Mouse (Mus musculus) heart, embryonic 10.5 days (tissue): ENCODE data around the gene Syne1. TPM values are rescaled to one million over a fixed set of nuclear protein-coding genes. Genes with fewer than 3 reads are reported as not detected.
"Not testable (repeated sequence)": the region's sequence is repeated elsewhere in the genome, so short reads cannot be mapped to it uniquely, and the experiment has no call there.

Experiments used
- DNase-seq: peaks from one replicate; pipeline ENCODE4 v3.0.0-alpha.2; 2017; ENCODE audit warnings: low spot score
- H3K27ac ChIP-seq: fragments of 300-500 bp; sonication (generic); 2 replicates; pipeline ENCODE4 v1.5.1; 2016; ENCODE audit warnings: mild to moderate bottlenecking
- H3K27me3 ChIP-seq: fragments of 300-500 bp; sonication (generic); 2 replicates; pipeline ENCODE4 v1.6.1; 2016; ENCODE audit warnings: mild to moderate bottlenecking; ENCODE audit not compliant: poor library complexity, insufficient read depth, severe bottlenecking
- H3K36me3 ChIP-seq: fragments of 300-500 bp; sonication (generic); 2 replicates; pipeline ENCODE4 v1.6.1; 2016; ENCODE audit warnings: mild to moderate bottlenecking, moderate library complexity
- H3K4me1 ChIP-seq: fragments of 300-500 bp; sonication (generic); 2 replicates; pipeline ENCODE4 v1.6.1; 2016; ENCODE audit warnings: mild to moderate bottlenecking
- H3K4me3 ChIP-seq: fragments of 300-500 bp; sonication (generic); 2 replicates; pipeline ENCODE4 v1.5.1; 2016; ENCODE audit warnings: mild to moderate bottlenecking, moderate library complexity
- H3K9me3 ChIP-seq: fragments of 300-500 bp; sonication (generic); 2 replicates; pipeline ENCODE4 v1.6.1; 2016; ENCODE audit warnings: mild to moderate bottlenecking, moderate library complexity
- WGBS: fragments of 180-500 bp; shearing (Covaris S2); methylation state at CpG from one replicate; pipeline ENCODE4 v1.1.7; 2016; 5-methylcytosine and 5-hydroxymethylcytosine counted together
- polyA plus RNA-seq: library from polyadenylated mRNA; unstranded; fragments of >200 nt; fragmentation: Nextera tagmentation; extraction: Ambion mirVana; gene quantifications from 2 replicates; pipeline ENCODE4 v1.2.1, GENCODE M21; 2016

Gene Syne1
- polyA plus RNA-seq, 1 experiment from 2014 or later, result 6.8 TPM

DNA sequence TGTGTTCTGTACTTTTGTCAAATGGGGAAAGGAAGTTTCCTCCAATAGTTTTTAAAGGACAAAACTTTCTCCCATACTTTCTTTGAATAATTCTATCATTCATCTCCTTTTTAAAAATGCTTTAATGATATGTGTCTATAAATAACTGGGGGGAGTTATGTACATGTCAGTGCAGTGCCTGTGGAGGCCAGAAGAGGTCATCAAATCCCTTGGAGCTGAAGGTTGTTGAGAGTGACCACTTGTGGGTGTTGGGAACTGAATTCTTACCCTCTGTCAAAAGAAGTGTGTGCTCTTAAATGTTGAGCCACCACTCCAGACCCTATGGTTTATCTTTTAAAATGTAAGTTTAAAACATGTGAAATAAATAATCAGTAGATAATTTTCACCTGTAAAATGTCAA lies 39.0 kb downstream of the Syne1 start:
- DNase-seq, result no peak

DNA sequence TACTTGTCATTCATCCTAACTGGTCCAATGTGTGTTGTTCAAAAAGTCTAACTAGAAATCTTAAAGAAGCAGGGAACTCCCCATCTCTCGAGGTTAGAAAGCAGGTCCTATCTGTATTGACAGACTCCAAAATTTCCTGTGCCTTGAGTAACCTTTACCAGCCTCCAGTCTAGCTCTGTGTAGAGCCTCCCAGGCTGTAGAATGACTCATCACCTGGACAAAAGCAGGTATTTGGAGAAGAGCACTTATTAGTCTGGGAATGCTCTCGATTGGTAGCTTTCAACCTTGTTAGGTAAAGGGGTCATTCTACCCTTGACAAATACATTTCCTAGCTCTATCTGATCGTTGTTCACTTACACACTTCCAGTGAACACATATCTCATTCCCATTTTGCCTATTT lies 39.9 kb downstream of the Syne1 start:
- no peak for DNase-seq
- H3K4me3 ChIP-seq, result no peak overlapping the region
- H3K9me3 ChIP-seq, result no peaks in the 10 kb centered on the region
- no peaks in the 10 kb centered on the region for H3K36me3 ChIP-seq
- 0 out of 2 replicates have a peak, but pooled peaks cover 4% of the 10 kb centered on the region for H3K4me1 ChIP-seq
- 64% methylated on average over 3 of the region's 3 CpGs for WGBS
- no peaks in the 10 kb centered on the region for H3K27me3 ChIP-seq
- H3K27ac ChIP-seq, result no peak overlapping the region

More for the DNA sequence above, 39.0 kb downstream of the Syne1 start:
- Histone ChIP-seq H3K9me3 (no peaks in the 10 kb centered on the region), H3K27me3 (no peaks in the 10 kb centered on the region), H3K4me3 (no peak overlapping the region), H3K36me3 (no peaks in the 10 kb centered on the region), H3K27ac (no peak overlapping the region), H3K4me1 (0 out of 2 replicates have a peak, but pooled peaks cover 4% of the 10 kb centered on the region)

DNA sequence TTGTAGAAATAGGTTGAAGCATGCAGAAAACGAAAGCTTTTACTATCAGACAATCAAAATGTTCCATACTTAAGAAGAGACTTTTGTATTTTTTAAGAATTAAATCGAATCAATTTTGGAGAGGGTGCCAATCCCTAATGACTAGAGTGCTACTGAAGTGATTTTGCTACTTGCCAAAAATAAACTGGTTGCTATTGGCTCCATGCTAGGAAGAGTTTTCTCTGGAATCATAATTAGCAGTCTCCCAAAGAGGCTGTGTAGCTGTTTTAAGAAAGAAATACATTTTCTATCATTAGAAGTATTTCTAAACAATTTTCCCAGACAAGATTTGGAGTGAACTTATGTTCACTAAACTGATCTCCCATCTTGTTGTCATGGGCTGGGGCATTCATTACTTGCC lies 43.8 kb downstream of the Syne1 start:
- Histone ChIP-seq H3K4me3 (no peak overlapping the region), H3K27ac (no peak overlapping the region), H3K4me1 (no peaks in the 10 kb centered on the region), H3K9me3 (no peaks in the 10 kb centered on the region), H3K27me3 (no peaks in the 10 kb centered on the region), H3K36me3 (no peaks in the 10 kb centered on the region)
- 74% methylated on average over 2 of the region's 2 CpGs for WGBS
- DNase-seq, result no peak

DNA sequence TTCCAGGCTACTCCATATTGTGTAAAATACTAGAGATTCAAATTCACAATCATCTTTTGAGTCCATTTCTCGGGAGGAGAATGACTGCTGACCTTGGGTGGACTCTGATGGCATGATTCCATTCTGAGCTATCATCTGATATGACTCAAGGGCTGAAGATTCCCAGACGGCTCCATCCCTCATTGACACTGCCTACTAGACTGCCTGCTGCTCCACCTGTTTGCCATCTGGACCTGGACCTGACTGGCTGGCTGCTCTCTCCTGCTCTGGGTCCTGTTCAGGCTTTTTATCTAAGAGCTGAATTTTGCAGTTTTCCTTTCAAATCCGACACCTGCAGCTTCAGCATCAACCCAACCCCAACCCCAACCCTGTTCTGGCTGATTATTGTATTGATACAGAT lies 46.5 kb downstream of the Syne1 start:
- Histone ChIP-seq H3K27me3 (no peaks in the 10 kb centered on the region), H3K9me3 (no peaks in the 10 kb centered on the region), H3K4me3 (no peak overlapping the region), H3K36me3 (no peaks in the 10 kb centered on the region), H3K4me1 (no peaks in the 10 kb centered on the region), H3K27ac (no peak overlapping the region)
- no peak for DNase-seq
- WGBS, result 63% methylated on average over 3 of the region's 3 CpGs

DNA sequence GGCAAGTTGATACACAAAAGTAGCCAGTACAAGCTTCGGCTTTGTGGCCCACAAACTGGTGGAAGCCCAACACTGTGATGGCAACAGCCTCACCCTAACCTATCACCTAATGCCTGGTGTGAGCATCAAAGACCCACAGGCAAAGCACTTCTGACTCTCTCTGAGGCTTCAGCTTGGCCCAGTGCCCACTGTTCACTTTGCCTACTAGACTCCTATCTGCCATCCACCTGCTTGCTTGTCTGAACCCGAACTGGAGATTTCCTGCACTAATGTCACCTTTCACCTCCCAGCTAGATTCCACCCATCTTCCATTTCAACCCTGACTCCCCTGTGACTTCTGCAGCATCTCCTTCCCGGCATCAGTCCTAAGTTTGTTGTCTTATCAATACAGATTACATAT lies 47.4 kb downstream of the Syne1 start:
- Histone ChIP-seq H3K4me1 (no peaks in the 10 kb centered on the region), H3K27me3 (no peaks in the 10 kb centered on the region), H3K9me3 (no peaks in the 10 kb centered on the region), H3K4me3 (no peak overlapping the region), H3K27ac (no peak overlapping the region), H3K36me3 (no peaks in the 10 kb centered on the region)
- no peak for DNase-seq
- 68% methylated on average over 3 of the region's 3 CpGs for WGBS

DNA sequence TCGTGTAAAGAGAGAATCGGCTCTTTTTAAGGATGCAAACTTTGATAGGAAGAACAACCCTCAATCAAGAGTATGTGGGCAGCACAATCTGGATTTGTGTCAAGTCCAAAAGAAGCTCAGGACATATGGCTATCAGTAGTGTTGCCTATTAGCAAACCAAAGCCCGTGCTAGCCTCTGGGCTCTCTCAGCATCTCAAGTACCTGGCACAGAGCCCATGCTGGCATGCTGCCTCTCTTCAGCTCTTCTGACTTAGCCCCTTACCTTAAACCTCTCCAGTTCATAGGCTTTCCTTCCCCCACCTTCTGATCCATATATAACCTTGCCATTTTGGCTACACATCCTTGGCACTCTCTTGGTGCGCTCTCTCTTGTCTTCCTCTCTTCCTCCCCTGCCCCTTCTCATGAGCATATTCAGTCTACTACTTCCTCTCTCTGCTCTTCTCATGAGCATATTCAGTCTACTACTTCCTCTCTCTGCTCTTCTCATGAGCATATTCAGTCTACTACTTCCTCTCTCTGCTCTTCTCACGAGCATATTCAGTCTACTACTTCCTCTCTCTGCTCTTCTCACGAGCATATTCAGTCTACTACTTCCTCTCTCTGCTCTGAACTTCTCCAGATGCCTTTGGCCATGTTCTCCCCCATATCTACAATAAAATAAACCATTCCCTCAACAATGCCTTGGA lies 51.5 kb downstream of the Syne1 start:
- not testable (repeated sequence) for H3K4me3 ChIP-seq, H3K9me3 ChIP-seq, DNase-seq, H3K27ac ChIP-seq, H3K27me3 ChIP-seq, H3K36me3 ChIP-seq, H3K4me1 ChIP-seq
- 72% methylated on average over 6 of the region's 6 CpGs for whole genome bisulfite sequencing

DNA sequence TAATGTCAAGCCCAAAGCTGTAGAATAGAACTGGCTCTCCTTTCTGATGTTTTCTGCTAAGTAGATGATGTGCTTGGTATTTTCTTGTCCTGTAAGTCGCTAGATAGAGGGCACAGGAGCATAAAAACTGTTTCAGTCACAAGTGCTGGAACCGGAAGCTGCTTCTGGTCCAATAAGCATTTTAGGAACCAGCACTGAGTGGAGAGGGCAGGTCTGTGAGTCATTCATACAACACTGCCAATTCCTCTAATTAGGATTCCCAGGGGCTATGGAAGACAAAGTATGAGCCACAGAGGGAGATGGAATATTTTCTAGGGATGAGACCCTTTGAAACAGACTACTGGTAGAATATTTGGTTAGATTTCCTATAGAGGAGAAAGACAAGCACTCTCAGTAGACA lies 53.4 kb downstream of the Syne1 start:
- no peak for DNase-seq
- no peak overlapping the region for H3K27ac ChIP-seq
- no peaks in the 10 kb centered on the region for H3K36me3 ChIP-seq
- 71% methylated on average over 2 of the region's 2 CpGs for WGBS
- H3K9me3 ChIP-seq, result no peaks in the 10 kb centered on the region
- H3K4me3 ChIP-seq, result no peak overlapping the region
- no peaks in the 10 kb centered on the region for H3K27me3 ChIP-seq
- no peaks in the 10 kb centered on the region for H3K4me1 ChIP-seq

DNA sequence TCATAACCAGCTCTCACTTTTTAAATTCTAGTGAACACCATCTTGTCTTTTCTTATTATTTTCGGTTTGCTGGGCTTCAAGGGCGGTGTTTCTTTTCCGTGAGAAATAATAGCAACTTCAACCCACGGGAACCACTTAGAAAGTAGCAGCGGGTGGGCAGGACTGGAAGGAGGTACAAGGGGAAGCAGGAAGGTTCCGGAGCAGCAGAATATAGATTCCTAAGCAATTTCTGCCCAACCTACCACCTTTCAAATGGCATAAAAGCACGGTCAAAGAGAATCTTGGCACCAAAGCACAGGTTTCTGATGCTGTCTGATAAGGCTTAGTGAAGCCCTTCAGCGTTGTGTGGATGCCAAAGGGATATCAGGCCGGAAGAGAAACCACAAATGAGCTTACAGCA lies 60.2 kb downstream of the Syne1 start:
- no peaks in the 10 kb centered on the region for H3K36me3 ChIP-seq
- H3K4me1 ChIP-seq, result no peaks in the 10 kb centered on the region
- H3K4me3 ChIP-seq, result no peak overlapping the region
- H3K27me3 ChIP-seq, result no peaks in the 10 kb centered on the region
- H3K27ac ChIP-seq, result no peak overlapping the region
- no peak for DNase-seq
- H3K9me3 ChIP-seq, result no peaks in the 10 kb centered on the region
- 84% methylated on average over 9 of the region's 9 CpGs for WGBS

DNA sequence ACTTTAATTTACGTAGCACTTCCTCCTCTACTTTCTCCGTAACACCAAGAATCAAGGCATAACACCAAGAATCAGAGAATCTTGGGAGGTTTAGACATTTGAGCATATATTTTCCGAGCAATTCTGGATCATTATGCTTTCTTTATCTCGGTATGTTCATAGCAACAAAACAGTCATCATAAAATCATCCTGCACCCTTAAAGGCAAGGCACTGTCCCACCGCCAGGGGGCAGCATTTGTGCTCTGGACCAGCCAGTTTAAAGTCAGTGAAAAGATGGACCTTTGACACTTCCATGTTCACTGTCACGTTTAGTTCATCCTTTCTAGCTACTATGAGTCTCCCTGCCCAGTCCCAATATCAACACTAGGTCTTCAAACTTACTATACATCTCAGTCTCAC lies 61.3 kb downstream of the Syne1 start:
- H3K9me3 ChIP-seq, result no peaks in the 10 kb centered on the region
- no peaks in the 10 kb centered on the region for H3K4me1 ChIP-seq
- H3K4me3 ChIP-seq, result no peak overlapping the region
- H3K27me3 ChIP-seq, result no peaks in the 10 kb centered on the region
- H3K27ac ChIP-seq, result no peak overlapping the region
- H3K36me3 ChIP-seq, result no peaks in the 10 kb centered on the region
- WGBS, result 55% methylated on average over 6 of the region's 6 CpGs
- no peak for DNase-seq

DNA sequence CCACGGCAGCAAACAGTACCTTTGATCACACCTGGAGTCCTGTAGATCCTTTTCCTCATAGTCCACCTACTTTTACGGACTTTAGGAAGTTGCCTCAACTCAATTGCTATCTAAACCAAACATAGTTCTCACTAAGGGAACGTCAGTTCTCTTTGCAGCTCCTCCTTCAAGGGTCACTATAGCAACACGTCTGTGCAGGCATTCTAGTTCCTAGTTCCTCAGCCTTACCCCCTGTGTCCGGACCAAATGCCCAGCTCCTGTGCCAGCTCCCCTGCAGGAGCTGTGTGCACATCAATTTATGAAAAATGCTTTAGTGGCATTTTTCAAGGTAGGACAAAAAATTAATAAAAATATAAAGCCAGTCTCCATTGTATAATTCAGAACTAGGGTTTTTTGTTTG lies 63.2 kb downstream of the Syne1 start:
- Histone ChIP-seq H3K4me3 (no peak overlapping the region), H3K4me1 (no peaks in the 10 kb centered on the region), H3K36me3 (no peaks in the 10 kb centered on the region), H3K9me3 (no peaks in the 10 kb centered on the region), H3K27me3 (no peaks in the 10 kb centered on the region), H3K27ac (no peak overlapping the region)
- no peak for DNase-seq
- WGBS, result 33% methylated on average over 5 of the region's 5 CpGs

DNA sequence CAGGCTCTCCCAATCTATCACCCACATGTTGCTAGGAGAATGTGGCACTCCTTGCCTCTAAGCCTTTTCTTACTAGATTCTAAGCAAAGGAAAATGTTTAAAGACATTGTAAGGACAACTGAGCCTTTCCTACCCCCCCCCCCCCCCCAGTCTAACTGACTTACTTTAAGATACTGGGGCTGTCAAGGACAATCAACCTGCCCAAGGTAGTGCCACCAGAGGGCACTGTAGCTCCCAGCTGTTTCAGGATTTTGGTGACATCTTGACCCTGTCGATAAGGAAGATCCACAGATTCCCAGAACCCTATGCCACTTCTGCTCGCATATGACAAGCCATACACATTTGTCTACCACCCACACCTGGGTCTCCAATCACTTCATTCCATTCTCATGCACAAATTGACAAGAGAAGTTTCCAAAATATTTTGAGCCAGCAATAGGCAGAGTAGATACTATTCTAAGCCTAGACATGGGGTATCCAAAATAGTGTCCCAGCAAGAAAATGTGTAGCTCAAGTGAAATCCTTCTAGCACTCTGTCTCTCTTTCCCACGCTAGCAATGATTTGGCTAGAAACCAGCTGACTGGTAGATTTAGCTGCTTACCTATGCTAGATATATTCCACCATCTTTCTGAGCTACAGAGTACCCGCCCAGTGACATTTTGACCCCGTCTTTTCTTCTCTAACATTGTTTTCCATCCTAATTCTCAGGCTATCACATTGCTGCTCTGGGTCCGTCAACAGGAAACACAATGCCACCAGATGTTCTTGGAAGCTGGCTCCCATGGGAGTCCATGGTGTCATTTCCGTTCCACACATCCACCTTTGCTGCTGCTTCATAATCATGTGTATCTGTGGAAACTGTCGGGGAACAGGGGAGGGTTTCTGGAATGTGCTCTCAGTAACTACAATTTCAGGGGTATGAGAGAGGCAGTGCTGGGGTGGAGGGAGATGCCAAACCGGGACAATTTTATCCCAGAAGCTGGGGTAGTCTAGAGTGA lies 70.4 kb downstream of the Syne1 start:
- Histone ChIP-seq H3K27ac (no peak overlapping the region), H3K4me3 (no peak overlapping the region), H3K4me1 (no peaks in the 10 kb centered on the region), H3K9me3 (no peaks in the 10 kb centered on the region), H3K27me3 (no peaks in the 10 kb centered on the region), H3K36me3 (no peaks in the 10 kb centered on the region)
- no peak for DNase-seq
- 68% methylated on average over 9 of the region's 9 CpGs for WGBS

DNA sequence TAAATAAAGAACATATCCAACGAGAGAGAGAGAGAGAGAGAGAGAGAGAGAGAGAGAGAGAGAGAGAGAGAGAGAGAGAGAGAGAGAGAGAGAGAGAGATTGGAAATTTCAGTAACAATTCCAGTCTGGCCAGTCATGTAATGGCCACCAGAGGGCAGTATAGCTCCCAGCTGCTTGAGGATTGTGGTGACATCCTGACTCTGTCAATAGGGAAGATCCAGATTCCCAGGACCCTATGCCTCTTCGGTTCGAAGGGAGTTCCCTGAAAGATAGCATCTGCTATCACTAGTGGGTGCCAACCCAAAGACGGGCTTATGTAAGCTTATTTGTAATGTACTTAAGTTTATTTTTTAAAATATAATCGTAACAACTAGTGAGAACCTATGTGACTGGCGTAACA lies 71.2 kb downstream of the Syne1 start:
- H3K4me3 ChIP-seq, result no peak overlapping the region
- 41% methylated on average over 6 of the region's 6 CpGs for WGBS
- DNase-seq, result no peak

DNA sequence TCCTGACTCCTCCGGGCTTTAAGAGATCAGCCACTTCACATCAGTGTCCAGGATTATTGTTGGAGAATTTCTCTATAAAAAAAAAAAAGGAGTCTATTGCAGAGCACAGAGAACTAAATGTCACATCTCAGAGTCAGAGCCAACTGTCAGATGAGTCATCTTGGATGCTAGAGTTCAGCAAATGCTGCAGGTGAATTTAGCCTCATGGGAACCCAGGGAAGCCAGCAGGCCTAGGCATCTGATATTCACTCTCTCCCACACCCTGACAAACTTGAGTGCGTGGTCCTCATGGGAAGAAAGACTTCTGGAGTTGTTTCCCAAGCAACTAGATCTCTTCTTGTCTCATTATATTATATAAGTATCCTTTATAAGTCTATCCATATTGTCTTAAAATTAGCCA lies 82.6 kb downstream of the Syne1 start:
- Histone ChIP-seq H3K4me1 (no peaks in the 10 kb centered on the region), H3K27ac (no peak overlapping the region), H3K4me3 (no peak overlapping the region), H3K9me3 (no peaks in the 10 kb centered on the region), H3K27me3 (no peaks in the 10 kb centered on the region), H3K36me3 (no peaks in the 10 kb centered on the region)
- 79% methylated on average over 2 of the region's 2 CpGs for WGBS
- DNase-seq, result no peak

More for the DNA sequence above, 71.2 kb downstream of the Syne1 start:
- Histone ChIP-seq H3K4me1 (no peaks in the 10 kb centered on the region), H3K36me3 (no peaks in the 10 kb centered on the region), H3K9me3 (no peaks in the 10 kb centered on the region), H3K27ac (no peak overlapping the region), H3K27me3 (no peaks in the 10 kb centered on the region)
